Mouse (Mus musculus): ENCODE data around the gene Cwf19l1. TPM values are rescaled to one million over a fixed set of nuclear protein-coding genes. Genes with fewer than 3 reads are reported as not detected.
A peak's percentile ranks its signal among the peaks of the same experiment; 100 is the strongest.
"Not testable (repeated sequence)": the region's sequence is repeated elsewhere in the genome, so short reads cannot be mapped to it uniquely, and the experiment has no call there.

The Cwf19l1 gene
- total RNA-seq, 2 experiments from 2014 or later: 52.6 to 68.7 TPM

DNA sequence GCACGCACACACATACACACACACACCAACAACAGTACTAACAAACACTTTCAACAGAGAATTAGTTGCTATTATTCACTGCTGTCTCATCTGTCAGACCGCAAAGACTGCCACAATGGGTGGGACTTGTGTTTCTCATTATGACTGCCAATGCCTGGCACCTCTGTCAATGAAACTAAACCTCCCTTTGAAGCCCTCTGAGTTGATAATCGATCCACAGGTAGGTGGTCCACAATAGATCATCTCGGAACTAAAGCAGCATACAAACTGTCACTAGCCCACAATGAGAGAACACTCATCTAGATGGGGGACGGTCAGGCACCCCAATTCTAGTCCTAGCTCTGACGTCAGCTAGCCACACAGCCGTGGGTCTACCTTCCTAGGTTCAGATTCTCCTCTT is 14.5 kb downstream of the Cwf19l1 start:
- ATAC-seq (replicated peaks; ENCODE audit: low FRiP score, low TSS enrichment, poor library complexity, severe bottlenecking): no peak

DNA sequence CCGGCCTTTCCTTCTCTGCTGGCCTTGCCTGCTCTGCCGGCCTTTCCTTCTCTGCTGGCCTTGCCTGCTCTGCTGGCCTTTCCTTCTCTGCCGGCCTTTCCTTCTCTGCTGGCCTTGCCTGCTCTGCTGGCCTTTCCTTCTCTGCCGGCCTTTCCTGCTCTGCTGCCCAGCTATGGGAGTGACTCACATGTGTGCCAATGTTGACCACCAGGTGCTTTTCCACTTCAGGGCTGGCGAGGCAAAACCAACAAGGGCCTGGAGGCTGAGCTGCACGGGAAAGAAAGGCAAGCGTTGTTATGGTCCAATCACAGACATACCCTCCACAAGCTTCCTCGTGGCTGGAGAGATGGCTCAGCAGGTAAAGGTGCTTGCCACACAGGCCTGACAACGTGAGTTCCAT is 15.0 kb downstream of the Cwf19l1 start:
- not testable (repeated sequence) for ATAC-seq (replicated peaks; ENCODE audit: low FRiP score, low TSS enrichment, poor library complexity, severe bottlenecking)

DNA sequence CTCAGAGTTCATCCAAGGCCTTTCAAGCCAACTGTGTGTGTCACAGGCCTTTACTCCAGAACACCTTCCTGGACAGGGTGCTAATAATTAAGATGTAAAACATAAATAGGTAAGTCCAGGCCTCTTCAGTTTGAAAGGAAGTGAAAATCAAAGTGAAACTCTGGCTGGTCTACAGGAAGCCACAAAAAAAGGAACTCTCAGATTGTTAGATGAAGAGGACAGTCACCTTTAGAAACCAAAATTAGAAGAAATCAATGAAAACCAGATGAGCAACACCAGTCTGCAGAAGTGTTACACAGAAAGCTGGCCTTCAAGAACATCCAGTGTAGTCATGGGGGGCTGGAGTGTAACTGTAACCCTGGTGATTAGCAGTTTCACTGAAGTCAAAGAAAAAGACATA is 17.9 kb downstream of the Cwf19l1 start:
- no peak for ATAC-seq (replicated peaks; ENCODE audit: low FRiP score, low TSS enrichment, poor library complexity, severe bottlenecking)

DNA sequence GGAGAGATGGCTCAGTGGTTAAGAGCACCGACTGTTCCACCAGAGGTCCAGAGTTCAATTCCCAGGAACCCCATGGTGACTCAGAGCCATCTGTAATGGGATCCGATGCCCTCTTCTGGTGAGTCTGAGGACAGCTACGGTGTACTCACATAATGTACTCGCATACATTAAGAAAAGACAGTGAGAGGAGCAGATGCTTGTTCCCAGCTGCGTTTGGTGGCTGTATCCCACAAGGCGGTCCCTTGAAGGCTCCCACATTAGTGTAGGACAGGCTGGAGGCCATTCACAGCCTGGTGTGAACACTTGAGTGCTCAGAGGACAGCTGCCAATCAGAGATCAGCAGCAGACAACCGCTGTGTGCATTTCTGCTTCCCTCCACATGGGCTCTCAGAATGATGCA is 24.0 kb downstream of the Cwf19l1 start:
- ATAC-seq (replicated peaks; ENCODE audit: low FRiP score, low TSS enrichment, poor library complexity, severe bottlenecking): peak; percentile 59

DNA sequence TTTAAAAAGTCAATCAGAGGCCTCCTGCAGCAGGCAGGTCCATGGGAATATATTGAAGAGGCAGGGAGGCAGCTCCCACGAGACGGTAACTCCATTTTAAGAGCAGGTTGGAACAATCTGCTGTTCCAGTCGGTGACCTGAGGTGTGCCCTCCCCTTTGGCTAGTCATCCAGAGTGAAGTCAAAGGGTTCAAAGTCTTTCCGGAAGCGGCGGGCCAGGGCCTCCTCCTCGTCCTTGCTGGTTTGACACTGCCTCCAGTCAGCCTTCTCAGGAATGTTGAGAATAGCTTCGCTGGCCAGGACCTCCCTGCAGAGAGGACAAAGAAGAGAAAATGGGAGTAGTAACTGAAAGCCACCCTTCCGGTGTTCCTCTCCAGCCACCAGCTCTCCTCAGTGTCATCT is 25.3 kb downstream of the Cwf19l1 start:
- no peak for ATAC-seq (replicated peaks; ENCODE audit: low FRiP score, low TSS enrichment, poor library complexity, severe bottlenecking)

DNA sequence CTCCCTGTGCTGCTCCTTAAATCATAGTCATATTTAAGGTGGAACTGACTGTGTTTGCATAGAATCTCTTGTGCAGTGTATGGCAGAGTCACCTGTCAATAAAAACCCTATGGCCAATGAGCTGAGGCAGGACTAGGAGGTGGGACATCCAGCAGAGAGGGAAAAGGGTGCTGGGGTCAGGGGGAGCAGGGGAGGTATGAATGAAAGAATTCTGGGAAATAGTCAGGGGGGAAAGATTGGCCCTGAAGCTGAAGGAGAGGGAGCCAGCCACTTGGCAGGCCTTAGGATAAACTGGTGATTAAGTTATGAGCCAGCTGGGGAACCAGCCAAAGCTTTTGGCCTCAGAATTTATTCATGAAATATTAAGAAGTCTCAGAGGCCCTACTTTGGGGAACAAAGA is 26.7 kb downstream of the Cwf19l1 start:
- no peak for ATAC-seq (replicated peaks; ENCODE audit: low FRiP score, low TSS enrichment, poor library complexity, severe bottlenecking)

DNA sequence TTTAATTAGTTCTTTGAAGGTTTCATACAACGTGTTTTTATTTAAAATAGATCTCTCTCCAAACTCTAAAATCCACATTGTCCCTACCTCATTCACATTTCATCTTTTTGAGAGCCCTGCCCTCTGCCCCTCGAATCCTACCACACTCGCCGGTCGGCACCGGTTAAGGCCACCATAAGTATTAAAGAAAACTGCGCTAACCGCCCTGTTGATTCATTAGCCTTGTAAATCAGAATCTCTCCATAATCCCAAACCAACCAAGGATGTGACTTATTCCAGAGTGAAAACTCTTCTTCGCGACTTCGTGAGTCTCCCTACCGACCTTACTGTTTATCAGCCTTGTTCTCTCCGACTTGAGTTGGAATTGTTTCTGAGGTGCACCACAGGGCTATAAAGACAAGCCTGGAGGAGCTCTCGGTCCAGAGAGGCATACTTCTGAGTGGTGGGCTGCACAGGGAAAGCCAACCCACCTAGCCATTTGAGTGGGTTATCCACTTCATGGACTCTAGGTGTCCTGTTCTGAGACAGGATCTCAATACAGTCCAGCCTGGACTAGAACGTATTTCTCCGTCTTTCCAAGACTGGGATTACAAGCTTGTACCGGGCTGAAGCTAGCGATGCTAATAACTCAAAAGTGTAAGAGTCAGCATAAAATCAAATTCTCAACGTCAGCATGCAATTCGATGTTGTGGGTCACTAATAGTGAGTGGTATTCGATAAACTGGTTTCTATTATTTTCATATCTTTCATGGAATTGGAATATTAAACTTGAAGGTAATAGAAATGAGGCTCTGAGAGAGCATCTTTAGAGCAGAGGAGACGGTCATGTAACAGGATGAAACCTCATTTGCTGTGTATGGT is 27.8 kb downstream of the Cwf19l1 start:
- ATAC-seq (replicated peaks; ENCODE audit: low FRiP score, low TSS enrichment, poor library complexity, severe bottlenecking): no peak

DNA sequence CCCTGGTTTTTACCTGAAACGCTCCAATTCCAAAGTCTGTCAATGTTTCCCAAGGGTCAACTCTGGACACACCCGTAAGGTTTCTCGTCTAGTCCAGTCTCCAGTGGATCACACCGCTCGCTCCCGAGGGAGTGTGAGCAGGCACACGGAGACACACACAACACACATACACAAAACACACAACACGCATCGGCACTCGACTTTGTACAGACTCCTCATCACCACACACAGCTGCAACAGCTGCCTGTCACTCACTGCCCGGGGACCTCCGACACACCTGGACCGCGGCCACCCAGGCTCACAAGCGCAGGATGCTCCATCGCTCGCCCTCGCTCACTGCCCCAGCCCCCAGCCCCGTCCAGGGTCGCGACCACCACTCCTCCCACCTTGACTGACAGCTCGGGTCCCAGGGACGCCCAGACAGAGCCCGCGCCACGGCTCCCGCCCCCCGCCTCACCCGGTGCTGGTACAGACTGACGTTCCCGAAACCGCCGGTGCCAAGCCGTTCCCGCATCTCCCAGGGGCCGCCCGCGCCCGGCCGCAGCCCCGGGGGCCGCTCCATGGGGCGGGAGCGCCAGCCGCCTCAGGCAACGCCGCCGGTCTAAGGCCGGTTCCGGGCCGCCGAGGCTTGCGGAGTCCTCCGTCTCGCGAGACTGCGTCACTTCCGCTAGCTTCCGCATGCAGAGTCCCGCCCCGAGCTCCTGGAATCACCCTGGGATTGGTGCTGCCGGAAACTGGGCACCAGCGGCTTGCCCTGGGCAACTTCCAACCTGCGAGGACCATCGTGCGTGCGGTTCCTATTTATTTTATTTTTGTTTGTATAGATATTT is 28.6 kb downstream of the Cwf19l1 start, which contains the start of gene Chuk:
Chuk (minus strand) TSS at position 650 of the 830 bp plus-strand sequence.
- peak; percentile 92 for ATAC-seq (replicated peaks; ENCODE audit: low FRiP score, low TSS enrichment, poor library complexity, severe bottlenecking)

DNA sequence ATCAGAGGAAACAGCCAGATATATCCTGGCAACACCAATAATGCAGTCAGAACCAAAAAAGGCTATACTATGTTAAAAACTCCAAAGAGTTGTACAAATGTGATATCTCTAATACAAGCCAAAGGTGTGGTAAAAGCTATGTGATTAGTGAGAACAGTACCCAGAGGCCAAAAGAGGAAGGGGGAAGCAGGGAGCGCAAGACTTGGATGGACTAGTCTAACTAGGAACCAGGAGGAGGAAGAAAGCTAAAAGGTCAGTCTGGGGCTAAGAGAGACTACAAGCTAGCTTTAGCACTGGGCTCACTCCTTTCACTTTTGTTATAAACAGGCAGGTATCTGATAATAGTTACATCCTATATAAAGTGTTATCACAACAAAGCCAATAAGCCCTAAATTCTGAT is 31.3 kb downstream of the Cwf19l1 start:
- ATAC-seq (replicated peaks; ENCODE audit: low FRiP score, low TSS enrichment, poor library complexity, severe bottlenecking): no peak

DNA sequence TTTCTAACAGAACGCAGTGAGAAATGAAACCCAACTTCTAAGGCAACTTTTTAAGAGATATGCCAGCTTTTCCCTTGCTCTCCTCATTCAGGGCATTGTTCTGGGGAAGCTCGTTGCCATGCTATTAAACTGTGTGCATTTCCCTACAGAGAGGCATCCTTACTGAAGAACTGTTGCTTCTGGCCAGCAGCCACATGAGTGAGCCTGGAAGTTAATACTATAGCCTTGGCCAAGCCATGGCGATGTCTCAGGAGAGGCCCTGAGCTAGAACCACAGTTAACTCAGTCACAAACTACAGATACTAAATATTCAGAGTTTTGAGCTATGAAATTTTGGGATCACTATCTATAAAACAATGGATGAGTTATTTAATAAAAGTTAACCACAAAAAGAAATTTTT is 32.7 kb downstream of the Cwf19l1 start:
- no peak for ATAC-seq (replicated peaks; ENCODE audit: low FRiP score, low TSS enrichment, poor library complexity, severe bottlenecking)

DNA sequence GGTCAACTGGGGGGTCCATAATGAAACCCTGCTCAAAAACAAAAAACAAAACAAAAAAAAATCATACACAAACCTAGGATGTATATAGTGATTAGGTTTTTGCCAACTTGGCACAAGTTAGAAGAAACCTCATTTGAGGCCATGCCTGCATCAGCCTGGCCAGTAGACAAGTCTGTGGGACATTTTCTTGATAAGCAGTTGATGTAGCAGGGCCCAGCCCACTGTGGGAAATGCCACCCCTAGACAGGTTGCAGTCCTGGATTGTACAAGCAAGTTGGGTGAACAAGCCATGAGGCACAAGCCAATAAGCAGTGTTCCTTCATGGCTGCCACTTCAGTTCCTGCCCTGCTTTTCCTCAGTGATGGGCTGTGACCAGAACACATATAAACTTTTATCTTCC is 34.8 kb downstream of the Cwf19l1 start:
- peak; percentile 87 for ATAC-seq (replicated peaks; ENCODE audit: low FRiP score, low TSS enrichment, poor library complexity, severe bottlenecking)

DNA sequence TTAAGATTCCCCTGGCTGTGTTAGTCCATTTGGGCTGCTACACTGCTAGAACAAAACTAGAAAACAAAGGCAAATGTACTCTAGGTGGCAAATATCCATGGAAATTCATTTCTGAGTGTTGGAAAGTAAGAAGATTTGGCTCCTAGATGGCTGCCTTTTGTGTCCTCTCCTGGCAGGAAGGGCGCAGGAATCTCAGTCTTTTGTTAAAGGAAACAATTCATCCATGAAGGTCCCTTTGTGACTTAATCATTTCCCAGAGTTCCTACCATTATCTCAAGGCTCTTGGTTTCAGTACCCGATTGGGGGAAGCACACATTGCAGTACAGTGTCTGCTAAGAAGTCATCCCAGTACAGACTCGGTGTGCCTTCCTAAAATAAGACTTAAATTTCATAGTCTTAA is 49.4 kb downstream of the Cwf19l1 start:
- no peak for ATAC-seq (replicated peaks; ENCODE audit: low FRiP score, low TSS enrichment, poor library complexity, severe bottlenecking)

DNA sequence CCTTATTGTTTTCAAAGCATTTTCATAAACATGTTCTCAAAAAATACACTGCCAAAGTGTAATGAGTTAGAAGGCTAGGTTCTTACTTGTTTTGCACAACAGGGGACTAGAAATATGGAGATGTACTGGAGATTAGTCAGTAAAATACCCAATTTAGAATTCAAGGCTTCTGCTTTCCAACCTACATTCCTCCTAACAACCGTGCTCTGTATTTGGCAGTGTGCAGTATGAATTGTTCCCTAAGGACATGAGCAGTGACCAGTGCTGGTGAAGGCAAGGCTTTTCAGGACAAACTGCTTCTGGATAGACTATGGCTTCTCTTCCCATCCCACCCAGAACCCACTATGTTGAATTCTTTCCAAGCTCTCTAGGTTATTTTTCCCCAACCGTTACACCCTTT is 54.8 kb downstream of the Cwf19l1 start:
- ATAC-seq (replicated peaks; ENCODE audit: low FRiP score, low TSS enrichment, poor library complexity, severe bottlenecking): no peak

DNA sequence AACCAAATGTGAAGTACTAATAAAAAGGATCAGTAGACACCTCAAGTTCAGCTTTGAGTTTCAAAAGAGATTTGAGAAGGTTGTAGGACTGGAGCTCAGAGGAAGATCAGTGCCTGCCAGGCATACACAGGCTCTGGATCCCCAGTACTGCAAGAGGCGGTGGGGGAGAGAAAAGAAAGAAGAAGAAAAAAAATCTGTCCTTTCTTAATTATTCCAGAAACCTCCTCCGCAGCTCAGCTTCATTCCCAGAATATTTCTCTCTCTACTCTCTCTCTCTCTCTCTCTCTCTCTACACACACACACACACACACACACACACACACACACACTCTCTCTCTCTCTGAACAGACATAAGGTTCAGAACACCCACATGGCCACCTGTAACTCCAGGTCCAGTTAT is 55.7 kb downstream of the Cwf19l1 start:
- ATAC-seq (replicated peaks; ENCODE audit: low FRiP score, low TSS enrichment, poor library complexity, severe bottlenecking): no peak

DNA sequence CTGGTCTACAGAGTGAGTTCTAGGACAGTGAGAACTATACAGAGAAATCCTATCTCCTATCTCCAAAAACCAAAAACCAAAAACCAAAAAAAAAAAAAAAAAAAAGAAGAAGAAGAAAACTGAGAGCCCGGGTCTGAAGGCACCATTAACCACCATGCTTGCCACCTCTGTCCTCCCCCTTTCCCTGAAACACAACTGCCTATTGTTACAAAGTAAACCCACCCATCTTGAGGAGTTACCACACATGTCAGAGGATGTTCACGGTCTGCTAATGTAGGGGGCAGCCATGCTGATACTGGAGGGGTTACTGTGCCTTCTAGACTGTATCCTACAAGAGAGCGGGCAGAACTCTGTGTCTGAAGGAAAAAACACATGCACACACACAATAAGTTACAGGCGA is 58.7 kb downstream of the Cwf19l1 start:
- ATAC-seq (replicated peaks; ENCODE audit: low FRiP score, low TSS enrichment, poor library complexity, severe bottlenecking): no peak

DNA sequence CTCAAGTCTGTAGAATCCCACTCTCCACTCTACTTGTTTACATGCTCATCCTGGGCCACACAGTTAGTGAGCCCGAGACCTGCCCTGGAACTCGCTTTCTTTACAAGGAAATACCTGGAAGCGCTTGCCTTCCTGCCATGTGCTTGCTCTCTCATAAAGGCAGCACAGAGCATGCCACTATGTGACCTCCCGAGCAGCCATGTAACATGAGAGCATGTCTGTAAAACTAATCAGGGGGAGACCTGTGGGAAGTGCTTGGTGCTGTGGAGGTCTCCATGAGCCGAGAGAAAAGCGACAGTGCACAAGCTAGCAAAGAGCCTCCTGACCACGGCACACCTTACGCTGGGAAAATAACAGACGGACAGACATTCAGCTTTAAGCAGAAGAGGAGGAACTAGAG is 59.2 kb downstream of the Cwf19l1 start:
- no peak for ATAC-seq (replicated peaks; ENCODE audit: low FRiP score, low TSS enrichment, poor library complexity, severe bottlenecking)

DNA sequence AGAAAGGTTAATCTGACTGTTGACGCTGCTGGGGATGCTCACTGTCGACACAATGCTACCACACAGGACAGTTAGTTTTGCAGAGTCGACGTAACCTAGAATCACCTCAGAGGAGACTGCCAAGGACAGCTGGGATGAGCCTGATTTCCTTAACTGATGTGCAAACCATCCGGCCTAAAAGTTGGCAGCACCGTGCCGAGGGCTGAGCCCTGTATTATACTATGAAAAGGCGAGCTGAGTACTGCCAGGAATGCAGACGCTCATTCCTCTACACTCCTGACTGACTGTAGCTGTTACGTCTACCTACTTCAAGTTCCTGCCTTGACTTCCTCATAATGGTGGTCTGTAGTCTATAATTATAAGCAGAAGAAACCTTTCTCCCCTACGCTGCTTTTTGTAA is 60.7 kb downstream of the Cwf19l1 start:
- ATAC-seq (replicated peaks; ENCODE audit: low FRiP score, low TSS enrichment, poor library complexity, severe bottlenecking): no peak

DNA sequence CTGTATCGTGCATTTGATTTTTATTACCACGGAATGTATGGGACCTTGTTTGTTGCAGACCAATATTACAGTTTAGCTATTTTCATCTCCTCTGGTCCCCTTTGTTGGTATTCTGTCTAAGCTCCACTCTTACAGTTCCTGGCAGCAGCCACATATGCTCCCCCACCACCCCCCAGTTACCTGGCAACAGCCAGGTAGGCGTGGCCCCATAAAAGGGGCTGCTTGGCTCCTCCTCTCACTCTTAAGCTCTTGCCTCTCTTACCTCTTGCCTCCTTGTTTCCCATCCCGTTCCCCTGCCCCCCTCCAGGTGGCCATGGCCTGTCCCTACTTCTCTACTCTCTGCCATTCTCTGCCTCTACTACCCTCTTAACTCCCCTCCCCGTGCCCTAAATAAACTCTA is 64.5 kb downstream of the Cwf19l1 start:
- ATAC-seq (replicated peaks; ENCODE audit: low FRiP score, low TSS enrichment, poor library complexity, severe bottlenecking): no peak

DNA sequence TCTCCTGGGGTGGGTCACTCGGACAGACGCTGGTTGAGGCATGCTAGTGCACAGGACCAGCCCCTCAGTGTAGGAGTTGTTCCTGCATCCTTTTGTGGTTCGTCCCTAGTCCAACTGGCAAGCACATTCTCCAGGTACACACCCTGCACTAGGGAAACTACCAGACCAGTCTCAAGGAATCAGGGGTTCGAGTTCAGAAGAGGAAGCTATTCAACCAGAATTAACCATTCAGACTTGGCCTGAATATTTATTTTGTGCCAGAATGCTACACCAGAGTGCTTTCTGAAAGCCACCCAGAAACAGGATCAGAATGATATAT is 65.8 kb downstream of the Cwf19l1 start:
- ATAC-seq (replicated peaks; ENCODE audit: low FRiP score, low TSS enrichment, poor library complexity, severe bottlenecking): no peak

DNA sequence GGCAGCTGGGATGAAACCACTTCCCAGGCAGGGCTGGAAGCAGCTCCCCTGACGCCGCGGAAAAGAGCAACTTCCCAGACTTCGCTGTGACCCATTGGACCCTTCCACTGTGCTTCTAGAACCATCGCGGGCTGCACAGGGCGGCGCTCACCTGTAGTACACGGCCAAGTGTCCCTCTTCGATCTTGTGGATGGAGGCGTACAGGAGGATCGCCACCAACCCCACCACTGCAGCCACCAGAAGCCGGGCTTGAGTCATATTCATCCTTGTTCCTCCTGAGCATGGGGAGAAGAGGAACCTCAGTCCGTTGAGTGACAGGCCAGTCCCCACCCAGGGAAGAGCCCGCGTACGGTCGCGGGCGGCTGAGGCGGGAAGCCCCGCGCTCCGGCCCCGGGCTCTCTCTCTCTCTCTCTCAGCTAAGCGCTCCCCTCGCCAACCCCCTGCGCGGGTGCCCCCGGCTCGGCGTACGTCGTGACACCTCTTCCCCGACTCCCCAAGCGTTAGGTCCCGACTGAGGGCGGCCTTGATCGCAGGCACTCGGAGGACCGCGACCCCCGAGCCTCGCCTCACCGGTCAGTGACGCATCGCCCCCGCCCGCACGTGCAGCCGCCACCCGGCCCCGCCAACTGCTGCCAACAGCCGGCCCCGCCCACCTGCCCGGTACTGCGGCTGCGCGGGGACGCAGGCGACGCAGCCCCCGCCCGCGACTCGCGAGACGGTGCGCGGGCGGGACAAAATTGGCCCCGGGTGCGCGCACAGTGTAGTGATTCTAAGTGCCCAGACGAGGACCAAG is 66.4 kb downstream of the Cwf19l1 start, which contains the start of gene Erlin1:
Erlin1 (minus strand) TSS at position 665 of the 793 bp plus-strand sequence.
- ATAC-seq (replicated peaks; ENCODE audit: low FRiP score, low TSS enrichment, poor library complexity, severe bottlenecking): peak; percentile 79
